Mouse (Mus musculus): ENCODE measurements at regions not wholly inside any gene's neighbourhood (a gene's known extent, or its start where the extent isn't known, plus 50 kb on each side); places are given as distances from the start of the nearest gene placed in this dataset.

- no peak for DNase-seq (ENCODE audit: low read depth, low spot score)
These were observed 54.9 kb downstream of the Cbln1 start for GRCm38 (mm10) chr8:87417466-87417865.

GRCm38 (mm10) chr8:87415051-87415630 is 57.3 kb downstream of the Cbln1 start:
- DNase-seq (ENCODE audit: low read depth, low spot score) = no peak

GRCm38 (mm10) chr8:87389016-87389415 is 83.4 kb downstream of the Cbln1 start:
- no peak for DNase-seq (ENCODE audit: low read depth, low spot score)

GRCm38 (mm10) chr8:87383527-87384206 is 88.7 kb downstream of the Cbln1 start:
- no peak for DNase-seq (ENCODE audit: low read depth, low spot score)

- no peak for DNase-seq (ENCODE audit: low read depth, low spot score)
These were observed 90.1 kb downstream of the Cbln1 start for GRCm38 (mm10) chr8:87382311-87382710.

- DNase-seq (ENCODE audit: low read depth, low spot score) = peak; percentile 68
These were observed 91.6 kb downstream of the Cbln1 start for GRCm38 (mm10) chr8:87380791-87381190.

GRCm38 (mm10) chr8:87379296-87379695 is 93.1 kb downstream of the Cbln1 start:
- no peak for DNase-seq (ENCODE audit: low read depth, low spot score)

- DNase-seq (ENCODE audit: low read depth, low spot score) = no peak
These were observed 98.4 kb downstream of the Cbln1 start for GRCm38 (mm10) chr8:87374044-87374443.

GRCm38 (mm10) chr8:87373535-87373934 is 98.9 kb downstream of the Cbln1 start:
- no peak for DNase-seq (ENCODE audit: low read depth, low spot score)

GRCm38 (mm10) chr8:87372061-87372460 is 100.3 kb downstream of the Cbln1 start:
- no peak for DNase-seq (ENCODE audit: low read depth, low spot score)

- no peak for DNase-seq (ENCODE audit: low read depth, low spot score)
These were observed 102.2 kb downstream of the Cbln1 start for GRCm38 (mm10) chr8:87370194-87370593.

- DNase-seq (ENCODE audit: low read depth, low spot score) = no peak
These were observed 121.9 kb downstream of the Cbln1 start for GRCm38 (mm10) chr8:87350471-87350870.

GRCm38 (mm10) chr8:87349781-87350181 is 122.6 kb downstream of the Cbln1 start:
- DNase-seq (ENCODE audit: low read depth, low spot score) = peak; percentile 68

- peak; percentile 51 for DNase-seq (ENCODE audit: low read depth, low spot score)
These were observed 143.0 kb downstream of the Cbln1 start for GRCm38 (mm10) chr8:87329371-87329770.

GRCm38 (mm10) chr8:87314570-87314969 is 157.8 kb downstream of the Cbln1 start:
- DNase-seq (ENCODE audit: low read depth, low spot score) = no peak

- no peak for DNase-seq (ENCODE audit: low read depth, low spot score)
These were observed 161.1 kb downstream of the Cbln1 start for GRCm38 (mm10) chr8:87311282-87311681.

GRCm38 (mm10) chr8:87308311-87308710 is 164.1 kb downstream of the Cbln1 start:
- DNase-seq (ENCODE audit: low read depth, low spot score) = peak; percentile 5

GRCm38 (mm10) chr8:87305001-87305400 is 167.4 kb downstream of the Cbln1 start:
- DNase-seq (ENCODE audit: low read depth, low spot score) = no peak

GRCm38 (mm10) chr8:87303522-87303921 is 168.9 kb downstream of the Cbln1 start:
- no peak for DNase-seq (ENCODE audit: low read depth, low spot score)

- no peak for DNase-seq (ENCODE audit: low read depth, low spot score)
These were observed 174.6 kb downstream of the Cbln1 start for GRCm38 (mm10) chr8:87297761-87298160.

- DNase-seq (ENCODE audit: low read depth, low spot score) = peak; percentile 5
These were observed 175.1 kb downstream of the Cbln1 start for GRCm38 (mm10) chr8:87297331-87297730.

- no peak for DNase-seq (ENCODE audit: low read depth, low spot score)
These were observed 186.3 kb downstream of the Cbln1 start for GRCm38 (mm10) chr8:87286059-87286458.

GRCm38 (mm10) chr8:87284356-87284755 is 188.1 kb downstream of the Cbln1 start:
- no peak for DNase-seq (ENCODE audit: low read depth, low spot score)
